Mouse (Mus musculus) cerebellum, postnatal 14 days (tissue): ENCODE measurements around the gene Wif1.

Source experiments
- DNase-seq, 2 experiments: peaks; one replicate each; pipeline ENCODE4 v3.0.0; 2021; ENCODE audit warnings: mixed read lengths in 2 of 2

Wif1 gene

GRCm38 (mm10) chr10:121080500-121080899, 46.7 kb downstream of the Wif1 start:
- DNase-seq: peak in 1 of 2 experiments; percentile 0

GRCm38 (mm10) chr10:121082881-121083280, 49.1 kb downstream of the Wif1 start:
- peak; percentile 51 to 67 for DNase-seq

- peak in 1 of 2 experiments; percentile 19 for DNase-seq
Measured at GRCm38 (mm10) chr10:121083512-121083911, 49.8 kb downstream of the Wif1 start.

GRCm38 (mm10) chr10:121088679-121089078, 54.9 kb downstream of the Wif1 start:
- DNase-seq: no peak

- DNase-seq: no peak
Measured at GRCm38 (mm10) chr10:121089312-121089711, 55.6 kb downstream of the Wif1 start.

GRCm38 (mm10) chr10:121090006-121090405, 56.2 kb downstream of the Wif1 start:
- no peak for DNase-seq

GRCm38 (mm10) chr10:121095948-121096347, 62.2 kb downstream of the Wif1 start:
- DNase-seq: no peak

- no peak for DNase-seq
Measured at GRCm38 (mm10) chr10:121098263-121098662, 64.5 kb downstream of the Wif1 start.

- no peak for DNase-seq
Measured at GRCm38 (mm10) chr10:121099658-121100057, 65.9 kb downstream of the Wif1 start.

GRCm38 (mm10) chr10:121116115-121116514, 82.4 kb downstream of the Wif1 start:
- no peak for DNase-seq

GRCm38 (mm10) chr10:121116636-121117035, 82.9 kb downstream of the Wif1 start:
- no peak for DNase-seq

- no peak for DNase-seq
Measured at GRCm38 (mm10) chr10:121120751-121121150, 87.0 kb downstream of the Wif1 start.

GRCm38 (mm10) chr10:121124481-121124880, 90.7 kb downstream of the Wif1 start:
- DNase-seq: peak; percentile 56 to 64

- DNase-seq: peak; percentile 81 to 85
Measured at GRCm38 (mm10) chr10:121129000-121129925, 95.5 kb downstream of the Wif1 start.
